Mouse (Mus musculus) neural tube, embryonic 13.5 days (tissue): ENCODE results near the gene Chst1. TPM values are rescaled to one million over a fixed set of nuclear protein-coding genes. Genes with fewer than 3 reads are reported as not detected.

Source experiments
- ATAC-seq: fragments of 200-750 bp; cut with Nextera tagmentation; 2 replicates; pipeline ENCODE4 v1.8.0; 2017; ENCODE audit warnings: low read depth, mild to moderate bottlenecking, moderate TSS enrichment, moderate library complexity
- H3K27ac ChIP-seq: fragments of 300-500 bp; sonication (generic); replicated peaks from 2 replicates; pipeline ENCODE4 v1.5.1; 2015; ENCODE audit warnings: moderate library complexity, mild to moderate bottlenecking, inconsistent platforms
- H3K27me3 ChIP-seq: fragments of 300-500 bp; sonication (generic); 2 replicates; pipeline ENCODE4 v1.6.1; 2015; ENCODE audit warnings: mild to moderate bottlenecking, inconsistent platforms
- H3K36me3 ChIP-seq: fragments of 300-500 bp; sonication (generic); 2 replicates; pipeline ENCODE4 v1.6.1; 2015; ENCODE audit warnings: mild to moderate bottlenecking, inconsistent platforms
- H3K4me1 ChIP-seq: fragments of 300-500 bp; sonication (generic); replicated peaks from 2 replicates; pipeline ENCODE4 v1.6.1; 2015; ENCODE audit warnings: inconsistent platforms
- H3K4me2 ChIP-seq: fragments of 300-500 bp; sonication (generic); 2 replicates; pipeline ENCODE4 v1.6.1; 2015; ENCODE audit warnings: inconsistent platforms, mild to moderate bottlenecking, moderate library complexity
- H3K4me3 ChIP-seq: fragments of 300-500 bp; sonication (generic); 2 replicates; pipeline ENCODE4 v1.5.1; 2015; ENCODE audit warnings: mild to moderate bottlenecking, inconsistent platforms
- H3K9ac ChIP-seq: fragments of 300-500 bp; sonication (generic); 2 replicates; pipeline ENCODE4 v1.6.1; 2015; ENCODE audit warnings: moderate library complexity, mild to moderate bottlenecking, inconsistent platforms
- H3K9me3 ChIP-seq: fragments of 300-500 bp; sonication (generic); 2 replicates; pipeline ENCODE4 v1.6.1; 2016; ENCODE audit warnings: inconsistent platforms
- WGBS: fragments of 180-500 bp; shearing (Covaris S2); methylation state at CpG from one replicate; pipeline ENCODE4 v1.1.7; 2015; 5-methylcytosine and 5-hydroxymethylcytosine counted together
- microRNA-seq: library from miRNA; unstranded; fragments of <30 nt; microRNA quantifications from one replicate; pipeline ENCODE4, GENCODE M21; 2016
- polyA plus RNA-seq: library from polyadenylated mRNA; unstranded; fragments of >200 nt; fragmentation: Nextera tagmentation; extraction: Ambion mirVana; gene quantifications from 2 replicates; pipeline ENCODE4 v1.2.1, GENCODE M21; 2015

Gene Chst1
- polyA plus RNA-seq, 1 experiment from 2014 or later, result 10.4 TPM

DNA sequence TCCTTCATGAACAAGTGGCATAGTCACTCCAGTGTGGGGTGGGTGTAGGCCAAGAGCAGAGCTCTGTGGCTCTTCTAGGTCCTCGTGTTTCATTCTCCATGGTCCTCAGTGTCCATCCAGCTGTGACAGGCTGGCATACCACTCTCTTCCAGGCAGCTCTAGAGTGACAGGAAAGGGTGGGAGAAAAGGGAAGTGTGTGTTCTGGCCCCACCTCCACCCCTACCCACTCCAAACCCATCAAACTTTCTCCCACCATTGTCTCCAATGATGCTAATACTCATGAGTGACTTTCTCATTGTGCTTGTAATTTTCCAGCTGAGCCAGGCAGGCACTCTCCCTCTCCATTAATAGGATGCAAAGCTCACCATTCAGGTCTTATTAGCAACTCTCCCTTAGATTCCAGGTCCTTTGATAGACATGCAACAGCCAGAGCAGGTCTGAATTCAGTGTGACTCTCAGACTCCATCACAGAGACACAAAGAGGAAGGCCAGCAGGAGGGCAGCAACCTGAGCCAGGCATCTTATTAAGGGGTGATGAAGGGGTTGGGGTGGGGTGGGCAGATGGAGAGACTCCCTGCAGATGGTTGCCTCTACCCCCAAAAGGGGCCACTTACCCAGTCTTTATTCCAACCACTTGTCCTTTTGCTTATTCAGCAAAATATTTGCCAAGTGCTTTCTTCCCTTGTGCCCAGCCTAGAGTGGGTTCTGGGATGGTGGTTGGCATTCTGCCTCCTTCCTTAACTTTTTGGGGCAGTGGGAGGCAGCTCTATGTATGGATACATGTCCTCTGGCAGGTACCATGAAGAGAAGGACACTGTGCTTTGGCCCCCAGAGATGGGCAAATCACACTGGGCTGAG is 59.0 kb downstream of the Chst1 start:
- no peaks in the 10 kb centered on the region; the same call in 1 of the 2 replicates for H3K4me1 ChIP-seq
- H3K4me3 ChIP-seq, result no peak overlapping the region
- WGBS, result 58% methylated on average over 1 of the region's 1 CpGs
- H3K9me3 ChIP-seq, result no peaks in the 10 kb centered on the region
- H3K4me2 ChIP-seq, result no peak overlapping the region
- H3K9ac ChIP-seq, result no peak overlapping the region
- no peak for ATAC-seq
- H3K36me3 ChIP-seq, result no peaks in the 10 kb centered on the region
- no peak overlapping the region for H3K27ac ChIP-seq
- H3K27me3 ChIP-seq, result no peaks in the 10 kb centered on the region

DNA sequence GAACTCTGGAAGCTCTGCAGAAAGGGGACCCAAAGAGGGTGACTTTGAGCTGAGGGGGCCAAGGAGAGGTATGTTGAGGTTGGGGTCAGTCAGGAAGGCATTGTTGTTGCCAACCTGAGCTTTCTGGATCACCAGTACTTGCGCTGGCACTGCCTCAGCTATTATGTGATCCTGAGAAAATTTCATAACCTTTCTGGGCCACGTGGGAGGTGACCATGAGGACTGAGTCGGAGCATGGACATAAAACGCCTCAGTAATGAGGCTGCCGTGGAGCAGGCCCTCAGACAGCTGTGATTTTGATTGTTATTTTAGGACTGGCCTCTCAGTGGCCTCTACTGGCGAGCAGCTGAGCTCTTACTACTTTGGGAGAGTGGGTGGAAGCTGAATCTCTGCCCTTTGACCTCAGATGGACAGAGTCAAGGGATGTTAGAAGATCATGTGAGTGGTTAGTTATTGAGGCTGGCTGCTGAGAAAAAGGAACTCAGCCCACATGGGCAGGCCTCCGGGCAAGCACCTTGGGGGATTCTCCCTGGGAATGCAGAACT is 60.1 kb downstream of the Chst1 start:
- no peaks in the 10 kb centered on the region for H3K9me3 ChIP-seq
- no peak overlapping the region for H3K4me3 ChIP-seq
- WGBS, result 65% methylated on average over 7 of the region's 7 CpGs
- no peaks in the 10 kb centered on the region for H3K36me3 ChIP-seq
- H3K27me3 ChIP-seq, result no peaks in the 10 kb centered on the region
- H3K4me1 ChIP-seq, result no peaks in the 10 kb centered on the region; the same call in 1 of the 2 replicates
- H3K4me2 ChIP-seq, result no peak overlapping the region
- no peak for ATAC-seq
- H3K9ac ChIP-seq, result no peak overlapping the region
- H3K27ac ChIP-seq, result no peak overlapping the region

DNA sequence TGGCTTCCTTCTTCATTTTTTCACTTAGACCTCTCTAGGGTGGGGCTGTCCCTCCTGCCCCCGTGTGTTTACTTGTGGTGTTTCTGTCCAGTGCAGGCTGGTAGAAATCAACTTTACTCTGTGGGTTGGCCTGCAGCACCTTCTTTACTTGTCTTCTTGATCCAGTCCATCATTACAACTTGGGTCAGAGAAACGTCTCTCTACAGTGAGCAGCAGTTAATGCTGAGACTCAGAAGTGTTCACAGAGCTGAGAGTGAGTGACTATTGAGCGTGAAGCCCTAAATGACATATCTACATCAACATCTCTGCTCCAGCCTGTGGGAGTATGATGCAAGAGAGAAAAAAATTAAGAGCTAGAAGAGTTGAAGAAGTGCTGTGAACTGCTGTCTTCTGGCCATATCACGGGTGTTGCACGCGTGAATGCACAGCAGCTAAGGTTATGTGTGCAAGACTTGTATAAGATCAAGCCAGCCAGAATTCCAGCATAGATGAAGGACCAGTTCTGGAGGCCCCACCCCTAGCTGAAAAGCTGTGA is 63.1 kb downstream of the Chst1 start:
- no peak for ATAC-seq
- Histone ChIP-seq H3K36me3 (no peaks in the 10 kb centered on the region), H3K9ac (no peak overlapping the region), H3K9me3 (no peaks in the 10 kb centered on the region), H3K4me2 (no peak overlapping the region), H3K27ac (no peak overlapping the region), H3K4me1 (peaks cover 6% of the 10 kb centered on the region; the same call in 1 of the 2 replicates), H3K27me3 (no peaks in the 10 kb centered on the region), H3K4me3 (no peak overlapping the region)
- WGBS, result 95% methylated on average over 6 of the region's 6 CpGs

Small RNA genes lying within 50 kb of the gene (microRNA-seq; reads per million reads assigned to microRNA genes)
- gene Mir7221, result not detected
- not detected for gene Mir7222

Other genes starting within 250 kb of the Chst1 start
- 31.6 and 35.0 TPM in 2 replicates for gene Pex16, start 225.0 kb upstream of the Chst1 start, polyA plus RNA-seq
- gene Large2, start 224.8 kb upstream of the Chst1 start, polyA plus RNA-seq, result 0.74 and 1.4 TPM in 2 replicates
- 6.4 TPM in 2 replicates for gene 1700029I15Rik, start 217.2 kb upstream of the Chst1 start, polyA plus RNA-seq
- gene Mapk8ip1, start 198.4 kb upstream of the Chst1 start, polyA plus RNA-seq, result 138 and 152 TPM in 2 replicates
- 35.9 and 37.7 TPM in 2 replicates for gene Cry2, start 165.7 kb upstream of the Chst1 start, polyA plus RNA-seq
- gene Slc35c1, start 139.2 kb upstream of the Chst1 start, polyA plus RNA-seq, result 12.3 and 13.1 TPM in 2 replicates